Mouse (Mus musculus) stomach, postnatal 0 days (tissue): ENCODE data around the gene Taf1a. TPM values are rescaled to one million over a fixed set of nuclear protein-coding genes. Genes with fewer than 3 reads are reported as not detected.
"Not testable (repeated sequence)": the region's sequence is repeated elsewhere in the genome, so short reads cannot be mapped to it uniquely, and the experiment has no call there.

ENCODE experiments used
- ATAC-seq: fragments of 200-750 bp; cut with Nextera tagmentation; 2 replicates; pipeline ENCODE4 v1.8.0; 2017; ENCODE audit not compliant: low FRiP score, low TSS enrichment
- DNase-seq: peaks from one replicate; pipeline ENCODE4 v3.0.0-alpha.2; 2016; ENCODE audit warnings: low spot score
- H3K27ac ChIP-seq: fragments of 300-500 bp; sonication (generic); replicated peaks from 2 replicates; pipeline ENCODE4 v1.5.1; 2014; ENCODE audit warnings: mild to moderate bottlenecking, control low read depth
- H3K27me3 ChIP-seq: fragments of 300-500 bp; sonication (generic); 2 replicates; pipeline ENCODE4 v1.6.1; 2014; ENCODE audit warnings: low read length; ENCODE audit not compliant: control insufficient read depth, insufficient read depth
- H3K36me3 ChIP-seq: fragments of 300-500 bp; sonication (generic); 2 replicates; pipeline ENCODE4 v1.6.1; 2014; ENCODE audit warnings: low read length, mixed read lengths; ENCODE audit not compliant: control insufficient read depth, insufficient read depth
- H3K4me1 ChIP-seq: fragments of 300-500 bp; sonication (generic); replicated peaks from 2 replicates; pipeline ENCODE4 v1.6.1; 2014; ENCODE audit warnings: antibody characterized with exemption; ENCODE audit not compliant: control insufficient read depth, insufficient read depth
- H3K4me2 ChIP-seq: fragments of 300-500 bp; sonication (generic); replicated peaks from 2 replicates; pipeline ENCODE4 v1.6.1; 2014; ENCODE audit warnings: low read depth, mild to moderate bottlenecking, control low read depth, moderate library complexity
- H3K4me3 ChIP-seq: fragments of 300-500 bp; sonication (generic); 2 replicates; pipeline ENCODE4 v1.5.1; 2014; ENCODE audit warnings: low read depth, low read length, control low read depth
- H3K9ac ChIP-seq: fragments of 300-500 bp; sonication (generic); 2 replicates; pipeline ENCODE4 v1.6.1; 2014; ENCODE audit warnings: mild to moderate bottlenecking, low read length, control low read depth, mixed read lengths
- H3K9me3 ChIP-seq: fragments of 300-500 bp; sonication (generic); 2 replicates; pipeline ENCODE4 v1.6.1; 2016; ENCODE audit warnings: low read length; ENCODE audit not compliant: control insufficient read depth
- CTCF ChIP-seq: IDR thresholded peaks from 2 replicates; pipeline ENCODE4 v1.5.1; 2016; ENCODE audit warnings: antibody characterized with exemption, low read depth, mild to moderate bottlenecking, moderate library complexity
- EP300 ChIP-seq: optimal IDR thresholded peaks from 2 replicates; pipeline ENCODE3; 2016; ENCODE audit warnings: antibody characterized with exemption
- WGBS: fragments of 180-500 bp; shearing (Covaris S2); extraction: QIAGEN DNeasy Blood & Tissue Kit; methylation state at CpG from one replicate; pipeline ENCODE4 v1.1.7; 2014; 5-methylcytosine and 5-hydroxymethylcytosine counted together
- polyA plus RNA-seq: library from polyadenylated mRNA; unstranded; fragments of >200 nt; fragmentation: Nextera tagmentation; extraction: Ambion mirVana; gene quantifications from 2 replicates; pipeline ENCODE4 v1.2.1, GENCODE M21; 2015

Taf1a gene
- polyA plus RNA-seq, 1 experiment from 2014 or later = 9.9 TPM

GRCm38 (mm10) chr1:183368601-183369400, 20.0 kb upstream of the Taf1a start:
- Histone ChIP-seq H3K27me3 (no peaks in the 10 kb centered on the region), H3K36me3 (peaks cover 7% of the 10 kb centered on the region), H3K9ac (peak overlapping the region; percentile 96), H3K4me3 (peak overlapping the region; percentile 88), H3K4me1 (peaks cover 5% of the 10 kb centered on the region; the same call in 1 of the 2 replicates), H3K9me3 (no peaks in the 10 kb centered on the region), H3K27ac (peak overlapping the region; percentile 87), H3K4me2 (peak overlapping the region; percentile 97)
- WGBS = under 1% methylated on average over 55 of the region's 56 CpGs
- DNase-seq (peak; percentile 48), ATAC-seq (peak; percentile 48)
- no peak for TF ChIP-seq CTCF
- no peak for TF ChIP-seq EP300

GRCm38 (mm10) chr1:183369427-183370014, 19.3 kb upstream of the Taf1a start, which contains the start of gene Mia3:
Mia3 (minus strand) TSS chr1:183369553.
- Histone ChIP-seq H3K9me3 (no peaks in the 10 kb centered on the region), H3K9ac (peak within 1 kb of the TSS; percentile 96), H3K27ac (peak within 1 kb of the TSS; percentile 87), H3K4me3 (peak within 1 kb of the TSS; percentile 88), H3K27me3 (no peaks in the 10 kb centered on the region), H3K4me1 (peaks cover 5% of the 10 kb centered on the region; the same call in 1 of the 2 replicates), H3K4me2 (peak within 1 kb of the TSS; percentile 97), H3K36me3 (peaks cover under 1% of the 10 kb centered on the region)
- TF ChIP-seq EP300 (no peak), CTCF (peak; percentile 25; the same call in 1 of the 2 replicates)
- DNase-seq (peak; percentile 95), ATAC-seq (peak; percentile 98)
- under 1% methylated on average over 48 of the region's 51 CpGs for WGBS

DNA sequence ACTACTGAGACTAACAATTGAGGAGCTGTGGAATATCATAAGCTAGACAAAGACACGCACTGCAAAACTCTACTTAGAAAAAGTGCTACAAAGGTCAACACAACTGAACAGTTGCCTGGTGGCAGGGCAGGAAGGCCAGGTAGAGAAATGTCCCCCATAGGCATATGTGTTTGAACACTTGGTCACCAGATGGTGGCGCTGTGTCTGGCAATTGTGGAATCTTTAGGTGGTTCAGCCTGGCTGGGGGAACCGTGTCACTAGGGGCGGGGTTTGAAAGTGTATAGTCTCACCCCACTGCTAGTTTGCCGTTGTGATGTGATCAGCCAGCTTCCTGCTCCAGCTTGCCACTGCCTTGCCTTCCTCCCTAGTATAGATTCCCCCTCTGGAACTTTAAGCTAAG, 14.1 kb upstream of the Taf1a start:
- Histone ChIP-seq H3K27me3 (no peaks in the 10 kb centered on the region), H3K9me3 (0 out of 2 replicates have a peak, but pooled peaks cover 3% of the 10 kb centered on the region), H3K4me1 (peaks cover 3% of the 10 kb centered on the region; the same call in 1 of the 2 replicates), H3K36me3 (no peaks in the 10 kb centered on the region), H3K27ac (no peak overlapping the region), H3K9ac (no peak overlapping the region), H3K4me2 (no peak overlapping the region), H3K4me3 (no peak overlapping the region)
- ATAC-seq = no peak
- peak; percentile 25; the same call in 1 of the 2 replicates for TF ChIP-seq CTCF
- no peak for TF ChIP-seq EP300
- WGBS = 76% methylated on average over 5 of the region's 5 CpGs
- no peak for DNase-seq

- 74% methylated on average over 4 of the region's 4 CpGs for WGBS
- H3K4me2 ChIP-seq = no peak overlapping the region
- no peak overlapping the region for H3K4me3 ChIP-seq
- no peaks in the 10 kb centered on the region for H3K36me3 ChIP-seq
- H3K27ac ChIP-seq = no peak overlapping the region
- no peak for TF ChIP-seq EP300
- TF ChIP-seq CTCF = no peak
- ATAC-seq (no peak), DNase-seq (no peak)
- H3K27me3 ChIP-seq = no peaks in the 10 kb centered on the region
- H3K9me3 ChIP-seq = 0 out of 2 replicates have a peak, but pooled peaks cover 3% of the 10 kb centered on the region
- no peaks in the 10 kb centered on the region for H3K4me1 ChIP-seq
- no peak overlapping the region for H3K9ac ChIP-seq
Observed at GRCm38 (mm10) chr1:183377045-183377444, 11.7 kb upstream of the Taf1a start.

- DNase-seq (peak; percentile 60), ATAC-seq (peak; percentile 90)
- Histone ChIP-seq H3K9me3 (0 out of 2 replicates have a peak, but pooled peaks cover 3% of the 10 kb centered on the region), H3K4me1 (no peaks in the 10 kb centered on the region), H3K9ac (no peak overlapping the region), H3K4me3 (no peak overlapping the region), H3K36me3 (no peaks in the 10 kb centered on the region), H3K27me3 (no peaks in the 10 kb centered on the region), H3K27ac (peak overlapping the region; percentile 78), H3K4me2 (no peak overlapping the region)
- WGBS = 52% methylated on average over 10 of the region's 10 CpGs
- TF ChIP-seq CTCF (no peak), EP300 (no peak)
Observed at GRCm38 (mm10) chr1:183378321-183378941, 10.3 kb upstream of the Taf1a start.

GRCm38 (mm10) chr1:183379376-183379775, 9.4 kb upstream of the Taf1a start:
- not testable (repeated sequence) for H3K4me2 ChIP-seq, H3K9ac ChIP-seq, H3K4me3 ChIP-seq, H3K4me1 ChIP-seq, H3K27ac ChIP-seq, H3K36me3 ChIP-seq, H3K9me3 ChIP-seq, ATAC-seq, DNase-seq, H3K27me3 ChIP-seq
- WGBS = 86% methylated on average over 3 of the region's 3 CpGs
